Mouse (Mus musculus) adrenal gland, postnatal 4 days (tissue): Measurements from ENCODE around the gene Gm42906. TPM values are rescaled to one million over a fixed set of nuclear protein-coding genes. Genes with fewer than 3 reads are reported as not detected.

ENCODE experiments used
- DNase-seq, 2 experiments: peaks; one replicate each; pipeline ENCODE4 v3.0.0; 2021 to 2022; ENCODE audit warnings: low spot score in 2 of 2, mixed read lengths in 2 of 2
- total RNA-seq, 2 experiments: library from RNA; stranded (reverse); gene quantifications; 2 replicates each; pipeline ENCODE4 v1.2.3; 2021

The Gm42906 gene
- total RNA-seq, 2 experiments from 2014 or later, result not detected

- no peak for DNase-seq
These were observed 316.7 kb downstream of the Gm42906 start for GRCm38 (mm10) chr5:151111080-151111871.

GRCm38 (mm10) chr5:151110461-151110908, 317.5 kb downstream of the Gm42906 start:
- no peak for DNase-seq

- no peak for DNase-seq
These were observed 318.1 kb downstream of the Gm42906 start for GRCm38 (mm10) chr5:151109822-151110221.

GRCm38 (mm10) chr5:151108955-151109354, 319.0 kb downstream of the Gm42906 start:
- no peak for DNase-seq

GRCm38 (mm10) chr5:151108291-151108897, 319.6 kb downstream of the Gm42906 start:
- DNase-seq, result no peak

- no peak for DNase-seq
These were observed 321.1 kb downstream of the Gm42906 start for GRCm38 (mm10) chr5:151106841-151107240.

- DNase-seq, result no peak
These were observed 322.6 kb downstream of the Gm42906 start for GRCm38 (mm10) chr5:151105054-151105971.

- no peak for DNase-seq
These were observed 323.5 kb downstream of the Gm42906 start for GRCm38 (mm10) chr5:151104354-151105053.

- DNase-seq, result no peak
These were observed 324.7 kb downstream of the Gm42906 start for GRCm38 (mm10) chr5:151103284-151103683.

- DNase-seq, result no peak
These were observed 325.7 kb downstream of the Gm42906 start for GRCm38 (mm10) chr5:151102262-151102661.

- no peak for DNase-seq
These were observed 332.0 kb downstream of the Gm42906 start for GRCm38 (mm10) chr5:151096012-151096411.

- no peak for DNase-seq
These were observed 334.9 kb downstream of the Gm42906 start for GRCm38 (mm10) chr5:151092886-151093665.

- DNase-seq, result no peak
These were observed 337.0 kb downstream of the Gm42906 start for GRCm38 (mm10) chr5:151090996-151091395.

GRCm38 (mm10) chr5:151089201-151089600, 338.8 kb downstream of the Gm42906 start:
- DNase-seq, result no peak

- no peak for DNase-seq
These were observed 341.3 kb downstream of the Gm42906 start for GRCm38 (mm10) chr5:151086425-151087202.

GRCm38 (mm10) chr5:151085749-151086148, 342.2 kb downstream of the Gm42906 start:
- no peak for DNase-seq

- DNase-seq, result no peak
These were observed 347.7 kb downstream of the Gm42906 start for GRCm38 (mm10) chr5:151080276-151080675.

GRCm38 (mm10) chr5:151077953-151078352, 350.0 kb downstream of the Gm42906 start:
- no peak for DNase-seq

GRCm38 (mm10) chr5:151076917-151077316, 351.0 kb downstream of the Gm42906 start:
- no peak for DNase-seq
